Mouse (Mus musculus): Measurements from ENCODE around the gene Slc25a34.

DNA sequence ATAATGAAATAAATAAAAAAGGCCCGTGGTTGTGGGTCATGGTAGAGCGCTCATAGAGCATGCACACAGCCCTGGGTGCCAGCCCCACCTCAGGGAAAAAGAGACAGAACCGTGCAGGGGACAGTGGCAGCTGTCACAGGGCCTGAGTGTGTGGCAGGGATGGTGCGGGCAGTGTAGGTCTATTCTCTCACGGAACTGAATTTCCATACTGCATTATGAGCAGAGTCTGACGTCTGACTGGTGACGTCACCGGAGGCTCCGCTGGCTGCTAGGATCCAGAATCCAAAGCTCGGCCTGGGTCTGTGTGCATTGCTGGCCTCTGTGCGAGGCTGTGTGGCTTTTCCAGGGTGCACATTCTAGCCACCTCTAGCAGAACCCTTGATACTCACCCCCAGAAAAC is 37.3 kb upstream of the Slc25a34 start:
- TF ChIP-seq CTCF (IDR thresholded peaks at IDR 0.05; ENCODE audit: borderline replicate concordance, insufficient read depth, low read length) = no peak
- TF ChIP-seq POLR2A (IDR thresholded peaks at IDR 0.05; ENCODE audit: low read depth, low read length) = no peak
